Mouse (Mus musculus) hindbrain, embryonic 10.5 days (tissue): ENCODE measurements around the gene Kcnq2. TPM values are rescaled to one million over a fixed set of nuclear protein-coding genes. Genes with fewer than 3 reads are reported as not detected.

ENCODE experiments used
- polyA plus RNA-seq: library from polyadenylated mRNA; unstranded; fragments of >200 nt; fragmentation: Nextera tagmentation; extraction: Ambion mirVana; gene quantifications from 2 replicates; pipeline ENCODE4 v1.2.1, GENCODE M21; 2016

Kcnq2 gene
- polyA plus RNA-seq, 1 experiment from 2014 or later = 15.5 TPM

Other genes starting within 250 kb of the Kcnq2 start
- gene Ythdf1, start 214.4 kb downstream of the Kcnq2 start, polyA plus RNA-seq = 62.0 and 67.1 TPM in 2 replicates
- 0.52 and 1.3 TPM in 2 replicates for gene Birc7, start 206.3 kb downstream of the Kcnq2 start, polyA plus RNA-seq
- 79.3 and 108 TPM in 2 replicates for gene Nkain4, start 180.6 kb downstream of the Kcnq2 start, polyA plus RNA-seq
- 85.4 and 89.4 TPM in 2 replicates for gene Arfgap1, start 168.1 kb downstream of the Kcnq2 start, polyA plus RNA-seq
- gene Col20a1, start 148.8 kb downstream of the Kcnq2 start, polyA plus RNA-seq = 0.35 and 0.56 TPM in 2 replicates
- gene Chrna4, start 91.8 kb downstream of the Kcnq2 start, polyA plus RNA-seq = 23.7 and 44.1 TPM in 2 replicates
- 0.47 TPM in 1 of 2 replicates, not detected in the other for gene Eef1a2, start 21.7 kb upstream of the Kcnq2 start, polyA plus RNA-seq
- gene Ppdpf, start 51.9 kb upstream of the Kcnq2 start, polyA plus RNA-seq = 324 and 415 TPM in 2 replicates
- not detected in 2 replicates for gene Ptk6, start 67.5 kb upstream of the Kcnq2 start, polyA plus RNA-seq
- 0.07 TPM in 1 of 2 replicates, not detected in the other for gene Srms, start 77.9 kb upstream of the Kcnq2 start, polyA plus RNA-seq
- gene Fndc11, start 84.7 kb upstream of the Kcnq2 start, polyA plus RNA-seq = 0.26 and 0.32 TPM in 2 replicates
- 0.52 and 1.00 TPM in 2 replicates for gene Helz2, start 106.7 kb upstream of the Kcnq2 start, polyA plus RNA-seq
- 19.0 and 20.0 TPM in 2 replicates for gene Gmeb2, start 152.7 kb upstream of the Kcnq2 start, polyA plus RNA-seq
- gene Stmn3, start 179.2 kb upstream of the Kcnq2 start, polyA plus RNA-seq = 122 and 329 TPM in 2 replicates
- gene Rtel1, start 184.4 kb upstream of the Kcnq2 start, polyA plus RNA-seq = 57.7 and 68.1 TPM in 2 replicates
- 45.4 and 53.0 TPM in 2 replicates for gene Zgpat, start 229.6 kb upstream of the Kcnq2 start, polyA plus RNA-seq
- gene Arfrp1, start 230.1 kb upstream of the Kcnq2 start, polyA plus RNA-seq = 75.3 and 75.4 TPM in 2 replicates
- gene Lime1, start 244.8 kb upstream of the Kcnq2 start, polyA plus RNA-seq = 29.5 and 29.7 TPM in 2 replicates